Mouse (Mus musculus) neutrophil, adult 65 days (primary cell): ENCODE results near the gene Rbms2. TPM values are rescaled to one million over a fixed set of nuclear protein-coding genes. Genes with fewer than 3 reads are reported as not detected.

ENCODE experiments used
- total RNA-seq: library from RNA; stranded (reverse); gene quantifications from 2 replicates; pipeline ENCODE4 v1.2.4, GENCODE M21; 2023

Gene Rbms2
- 9.4 and 10.1 TPM in 2 replicates for total RNA-seq

GRCm38 (mm10) chr10:128179989-128180388 lies at the start of gene Rbms2:
TSS of gene Rbms2 (minus strand) at chr10:128180297.

GRCm38 (mm10) chr10:128225538-128225937 lies 45.4 kb upstream of the Rbms2 start, which contains the start of gene Mip:
TSS of gene Mip (plus strand) at chr10:128225838.

GRCm38 (mm10) chr10:128211390-128212108 lies 31.5 kb upstream of the Rbms2 start, which contains the start of gene Spryd4:
TSS of gene Spryd4 (minus strand) at chr10:128211807.

GRCm38 (mm10) chr10:128194024-128194550 lies 14.0 kb upstream of the Rbms2 start, which contains the start of gene Gls2:
TSS of gene Gls2 (plus strand) at chr10:128194457.

DNA sequence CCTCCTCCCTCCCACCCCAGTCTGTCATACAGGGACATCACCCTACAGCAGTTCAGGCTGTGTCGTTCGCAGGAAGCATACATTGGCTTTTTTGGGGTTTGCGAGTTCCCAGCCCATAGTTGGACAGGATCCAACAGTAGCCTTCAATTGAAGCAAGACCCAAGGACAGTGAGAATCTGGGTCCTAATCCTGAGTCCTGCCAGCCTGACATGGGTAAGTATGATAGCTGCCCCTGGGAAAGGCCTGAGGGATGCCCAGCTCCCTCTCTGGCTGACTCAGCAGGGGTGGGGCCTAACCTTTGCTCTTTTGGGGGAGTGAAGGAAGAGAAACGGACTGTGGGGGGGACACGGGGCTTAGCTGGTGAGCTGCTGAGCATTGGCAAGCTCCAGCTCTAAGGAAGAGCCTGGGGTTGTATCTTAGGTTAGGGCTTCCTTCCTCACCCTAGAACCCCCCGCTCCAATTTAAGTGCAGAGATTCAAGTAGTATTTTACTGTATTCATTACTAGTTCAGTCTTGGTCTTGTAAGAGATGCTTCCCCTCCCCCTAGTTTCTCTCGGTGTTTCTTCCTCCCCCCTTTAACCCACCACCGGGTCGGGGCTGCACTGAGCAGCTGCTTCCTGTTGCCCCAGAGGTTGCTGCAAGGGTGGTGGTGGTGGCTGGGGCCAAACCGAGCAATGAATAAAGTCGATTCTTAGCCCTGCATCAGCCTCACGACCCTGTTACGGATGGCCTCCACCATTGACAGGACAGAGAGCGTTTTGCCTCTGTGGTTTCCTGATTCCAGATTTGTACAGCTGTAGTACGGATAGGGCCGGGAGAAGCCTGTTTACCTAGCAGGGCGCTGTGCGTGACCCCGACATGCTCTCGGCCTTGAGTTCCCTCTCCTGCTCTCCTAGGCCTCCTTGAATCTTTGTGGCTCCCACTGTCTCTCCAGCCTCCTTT lies 88.3 kb downstream of the Rbms2 start, which contains the start of gene Baz2a:
Gene Baz2a (plus strand): TSS at position 14 of the 942 bp plus-strand sequence.

DNA sequence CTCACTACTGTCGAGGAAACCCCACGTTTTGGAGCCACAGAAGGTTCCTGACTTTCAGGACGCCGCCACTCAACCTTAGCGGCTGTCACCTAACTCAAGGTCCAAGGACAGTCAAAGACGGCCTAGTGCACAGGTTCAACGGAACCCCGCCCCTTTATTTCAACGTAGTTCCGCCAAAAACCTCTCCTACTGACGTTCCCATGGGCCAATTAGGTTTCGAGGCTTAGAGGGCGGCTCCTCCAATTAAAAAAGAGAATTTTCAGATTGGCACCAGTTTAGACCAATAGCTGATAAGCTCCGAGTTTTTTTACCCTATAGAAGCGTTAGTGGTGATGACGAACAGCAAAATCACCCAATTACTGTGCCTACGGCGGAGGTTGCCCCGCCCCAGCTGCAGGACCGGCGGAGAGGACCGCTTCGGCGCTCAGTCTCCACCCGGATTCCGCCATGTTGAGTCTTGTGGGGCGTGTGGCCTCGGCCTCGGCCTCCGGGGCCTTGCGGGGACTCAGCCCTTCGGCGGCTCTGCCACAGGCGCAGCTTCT lies 97.1 kb downstream of the Rbms2 start, which contains the start of gene Atp5b:
Gene Atp5b (plus strand): TSS at position 394 of the 542 bp plus-strand sequence.

Other genes with a start within 250 kb of the Rbms2 start
- gene Hsd17b6, start 172.7 kb downstream of the Rbms2 start, total RNA-seq: not detected in 2 replicates
- gene Prim1, start 165.1 kb downstream of the Rbms2 start, total RNA-seq: 19.6 and 23.0 TPM in 2 replicates
- gene Naca, start 144.7 kb downstream of the Rbms2 start, total RNA-seq: 253 and 267 TPM in 2 replicates
- gene Ptges3, start 121.3 kb downstream of the Rbms2 start, total RNA-seq: 57.2 and 61.0 TPM in 2 replicates
- 384 and 435 TPM in 2 replicates for gene Atp5b, start 97.0 kb downstream of the Rbms2 start, total RNA-seq
- 104 and 125 TPM in 2 replicates for gene Baz2a, start 88.7 kb downstream of the Rbms2 start, total RNA-seq
- 1.4 TPM in 1 of 2 replicates, not detected in the other for gene Gls2, start 14.2 kb upstream of the Rbms2 start, total RNA-seq
- gene Spryd4, start 31.5 kb upstream of the Rbms2 start, total RNA-seq: 3.9 and 5.2 TPM in 2 replicates
- not detected in 2 replicates for gene Mip, start 45.5 kb upstream of the Rbms2 start, total RNA-seq
- gene Timeless, start 51.8 kb upstream of the Rbms2 start, total RNA-seq: 21.0 and 30.8 TPM in 2 replicates
- gene Apon, start 73.8 kb upstream of the Rbms2 start, total RNA-seq: 0.44 TPM in 1 of 2 replicates, not detected in the other
- gene Apof, start 88.4 kb upstream of the Rbms2 start, total RNA-seq: not detected in 2 replicates
- gene Stat2, start 90.3 kb upstream of the Rbms2 start, total RNA-seq: 34.0 and 36.3 TPM in 2 replicates
- 0.79 and 1.2 TPM in 2 replicates for gene Il23a, start 118.5 kb upstream of the Rbms2 start, total RNA-seq
- 26.5 and 36.7 TPM in 2 replicates for gene Pan2, start 123.0 kb upstream of the Rbms2 start, total RNA-seq
- 25.3 and 30.7 TPM in 2 replicates for gene Cnpy2, start 142.2 kb upstream of the Rbms2 start, total RNA-seq
- 85.9 and 94.3 TPM in 2 replicates for gene Cs, start 157.4 kb upstream of the Rbms2 start, total RNA-seq
- gene Coq10a, start 188.7 kb upstream of the Rbms2 start, total RNA-seq: 15.2 and 19.1 TPM in 2 replicates
- gene Ankrd52, start 196.8 kb upstream of the Rbms2 start, total RNA-seq: 29.8 and 44.1 TPM in 2 replicates
- not detected in 2 replicates for gene Slc39a5, start 220.9 kb upstream of the Rbms2 start, total RNA-seq
- 23.4 and 31.8 TPM in 2 replicates for gene Nabp2, start 231.2 kb upstream of the Rbms2 start, total RNA-seq
- gene Rnf41, start 231.4 kb upstream of the Rbms2 start, total RNA-seq: 37.4 and 48.3 TPM in 2 replicates